Mouse (Mus musculus) G1E (cell line): ENCODE results near the gene Slc1a4.

Experiments
- CTCF ChIP-seq: IDR thresholded peaks from 2 replicates; pipeline ENCODE4 v1.5.1; 2012; ENCODE audit warnings: low read depth, low read length, inconsistent platforms, mixed read lengths
- GATA1 ChIP-seq: IDR thresholded peaks from 2 replicates; pipeline ENCODE4 v1.6.1; 2012; ENCODE audit warnings: borderline replicate concordance, low read length, inconsistent platforms, mixed read lengths
- GATA2 ChIP-seq: IDR thresholded peaks from 2 replicates; pipeline ENCODE4 v1.6.1; 2012; ENCODE audit warnings: low read depth, low read length, inconsistent platforms, borderline replicate concordance
- POLR2AphosphoS5 ChIP-seq: IDR thresholded peaks from 2 replicates; pipeline ENCODE4 v1.6.1; 2012; ENCODE audit warnings: low read depth, low read length, inconsistent platforms; ENCODE audit not compliant: insufficient replicate concordance
- TAL1 ChIP-seq: conservative IDR thresholded peaks from 2 replicates; pipeline ENCODE4 v1.6.1; 2012; ENCODE audit warnings: low read depth, low read length, inconsistent platforms, mixed read lengths

DNA sequence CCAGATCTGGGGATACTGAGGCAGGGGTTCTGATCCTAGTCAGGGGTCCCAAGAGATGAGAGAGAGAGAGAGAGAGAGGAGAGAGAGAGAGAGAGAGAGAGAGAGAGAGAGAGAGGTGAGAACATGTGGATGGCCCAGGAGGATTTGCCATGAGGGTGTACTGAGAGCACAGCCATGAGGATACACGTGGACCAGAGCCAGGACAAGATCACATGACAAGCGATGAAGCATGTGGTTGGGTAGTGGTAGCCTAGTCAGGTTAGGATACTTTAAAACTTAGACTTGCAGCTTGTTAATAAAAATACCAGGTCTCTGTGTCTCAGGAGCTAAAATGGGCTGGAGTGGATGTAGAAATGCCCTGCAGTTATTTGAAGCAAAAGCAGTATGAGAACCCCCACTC is 56.5 kb downstream of the Slc1a4 start:
- no peak for TF ChIP-seq CTCF
- no peak for TF ChIP-seq TAL1
- no peak for TF ChIP-seq GATA1
- no peak for TF ChIP-seq POLR2AphosphoS5
- no peak for TF ChIP-seq GATA2
